Mouse (Mus musculus) bone marrow, adult 2 months (tissue): ENCODE results near the gene Foxa1. TPM values are rescaled to one million over a fixed set of nuclear protein-coding genes. Genes with fewer than 3 reads are reported as not detected.

Source experiments
- H3K27ac ChIP-seq: fragments of 200-500 bp; 2 replicates; pipeline ENCODE4 v1.5.1; 2012; ENCODE audit warnings: low read depth, mild to moderate bottlenecking, control low read depth, inconsistent platforms, low read length; ENCODE audit not compliant: control insufficient read depth, poor library complexity, insufficient read depth
- H3K4me1 ChIP-seq: fragments of 200-500 bp; 2 replicates; pipeline ENCODE4 v1.6.1; 2011; ENCODE audit warnings: low read length; ENCODE audit not compliant: control insufficient read depth, insufficient read depth
- H3K4me3 ChIP-seq: fragments of 200-500 bp; replicated peaks from 2 replicates; pipeline ENCODE3; 2011; ENCODE audit warnings: mild to moderate bottlenecking, low read depth, low read length, control low read depth; ENCODE audit not compliant: control insufficient read depth
- CTCF ChIP-seq: fragments of 200-500 bp; IDR thresholded peaks from 2 replicates; pipeline ENCODE4 v1.5.1; 2011; ENCODE audit warnings: low read length, control low read depth; ENCODE audit not compliant: control insufficient read depth, insufficient read depth
- POLR2A ChIP-seq: fragments of 200-500 bp; IDR thresholded peaks from 2 replicates; pipeline ENCODE4 v1.6.1; 2011; ENCODE audit warnings: low read depth, mild to moderate bottlenecking, control low read depth, low read length, borderline replicate concordance; ENCODE audit not compliant: control insufficient read depth
- WGBS: fragments of 180-500 bp; shearing (Covaris S2); methylation state at CpG from one replicate; pipeline ENCODE4 v1.1.7; 2018; 5-methylcytosine and 5-hydroxymethylcytosine counted together
- polyA plus RNA-seq: library from polyadenylated mRNA; stranded (reverse); fragments of >200 nt; gene quantifications from 2 replicates; pipeline ENCODE4 v1.2.4, GENCODE M21; 2011; ENCODE audit warnings: low replicate concordance; ENCODE audit not compliant: missing spikeins, insufficient read depth, insufficient read length

Gene Foxa1
- polyA plus RNA-seq, 1 experiment, result not detected

DNA sequence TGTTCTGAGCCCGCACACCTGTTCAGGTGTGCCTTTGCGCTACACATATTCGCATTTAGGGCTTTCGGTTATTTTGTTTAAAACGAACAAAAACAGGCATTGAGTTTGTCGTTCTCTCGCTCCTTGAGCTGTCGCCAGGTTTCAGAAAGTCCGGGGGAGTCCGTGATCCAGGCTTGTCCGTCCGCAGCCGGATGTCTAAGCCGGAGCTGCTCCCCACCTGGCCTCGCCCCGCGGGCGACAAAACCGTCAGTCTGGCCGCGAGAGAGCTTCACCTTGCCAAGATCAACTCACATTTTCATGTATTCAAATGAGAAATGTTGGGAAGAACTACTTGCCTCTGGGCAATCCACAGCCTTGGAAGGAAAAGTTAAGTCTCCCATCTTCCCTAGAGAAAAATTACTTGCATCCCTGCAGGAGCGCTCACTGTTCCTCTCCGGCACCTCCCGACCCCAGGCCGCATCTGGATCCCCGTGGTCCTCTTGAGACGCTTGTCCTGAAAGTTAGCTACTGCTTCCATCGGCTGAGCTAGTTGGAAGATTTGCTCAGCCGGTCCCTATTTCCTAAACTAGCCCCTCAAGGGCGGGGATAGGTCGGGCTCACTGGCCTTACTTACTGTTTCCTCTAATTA, 3.6 kb upstream of the Foxa1 start:
- Histone ChIP-seq H3K4me1 (no peaks in the 10 kb centered on the region), H3K4me3 (no peak overlapping the region), H3K27ac (no peak overlapping the region)
- 6% methylated on average over 31 of the region's 31 CpGs for WGBS
- no peak for TF ChIP-seq CTCF
- no peak for TF ChIP-seq POLR2A

DNA sequence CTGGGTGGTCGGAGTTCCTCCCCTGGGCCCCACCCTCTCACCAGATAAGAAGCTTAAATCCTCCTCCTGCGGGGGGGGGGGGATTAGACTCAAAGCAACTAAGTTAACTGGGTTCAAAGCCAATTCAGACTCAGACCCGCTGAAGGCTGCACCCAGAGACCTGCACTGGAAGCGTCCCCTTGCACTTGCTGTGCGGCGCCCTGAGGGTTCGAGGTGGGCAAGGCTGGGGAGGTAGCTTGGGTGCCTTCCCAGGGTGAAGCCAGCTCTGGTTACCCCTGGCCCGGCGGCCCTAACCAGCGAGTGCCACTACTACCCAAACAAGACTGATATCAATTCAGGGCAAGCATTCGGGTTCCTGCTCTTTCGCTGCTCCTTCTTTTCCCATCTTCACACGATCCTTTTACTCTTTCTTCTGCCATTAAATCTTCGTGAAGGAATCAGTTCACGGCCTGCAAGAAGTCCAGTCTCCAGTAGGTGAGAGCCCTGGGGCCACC, 3.0 kb upstream of the Foxa1 start:
- WGBS, result 7% methylated on average over 15 of the region's 15 CpGs
- TF ChIP-seq CTCF (no peak), POLR2A (no peak)
- H3K4me1 ChIP-seq, result no peaks in the 10 kb centered on the region
- H3K4me3 ChIP-seq, result no peak overlapping the region
- no peak overlapping the region for H3K27ac ChIP-seq

DNA sequence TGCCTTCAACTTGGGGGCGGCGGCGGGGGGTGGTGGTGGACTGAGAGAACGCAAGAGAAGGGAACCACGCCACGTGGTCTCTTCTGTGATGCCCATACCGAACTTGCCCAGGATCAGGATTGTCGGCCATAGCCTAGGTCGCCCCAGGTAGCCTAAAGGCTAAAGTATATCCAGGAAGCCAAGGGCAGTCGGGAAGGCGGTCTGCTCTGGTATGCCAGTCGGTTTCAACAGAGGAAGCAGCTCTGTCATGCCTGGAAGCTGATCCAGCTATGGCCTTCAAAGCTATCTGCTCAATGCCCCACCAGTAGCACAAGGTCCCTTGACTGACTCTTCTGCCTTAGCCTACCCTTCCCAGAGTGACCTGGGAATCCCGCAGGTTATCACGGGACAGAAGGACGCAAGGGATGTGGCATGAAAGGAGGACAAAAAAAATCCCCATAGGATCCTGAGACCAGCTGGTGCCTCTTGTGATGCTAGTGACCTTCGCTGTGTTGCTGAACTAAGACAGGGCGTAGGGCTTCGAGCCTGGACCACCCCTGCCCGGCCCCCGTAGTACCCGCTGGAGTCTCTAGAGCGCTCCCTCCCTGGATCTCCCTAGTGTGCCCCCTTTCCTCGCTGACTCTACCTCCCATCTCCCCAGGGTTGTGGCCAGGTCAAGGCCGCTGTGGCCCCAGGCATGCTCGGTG, 2.4 kb upstream of the Foxa1 start:
- H3K4me1 ChIP-seq, result no peaks in the 10 kb centered on the region
- TF ChIP-seq POLR2A (no peak), CTCF (no peak)
- no peak overlapping the region for H3K4me3 ChIP-seq
- no peak overlapping the region for H3K27ac ChIP-seq
- 9% methylated on average over 25 of the region's 25 CpGs for WGBS

DNA sequence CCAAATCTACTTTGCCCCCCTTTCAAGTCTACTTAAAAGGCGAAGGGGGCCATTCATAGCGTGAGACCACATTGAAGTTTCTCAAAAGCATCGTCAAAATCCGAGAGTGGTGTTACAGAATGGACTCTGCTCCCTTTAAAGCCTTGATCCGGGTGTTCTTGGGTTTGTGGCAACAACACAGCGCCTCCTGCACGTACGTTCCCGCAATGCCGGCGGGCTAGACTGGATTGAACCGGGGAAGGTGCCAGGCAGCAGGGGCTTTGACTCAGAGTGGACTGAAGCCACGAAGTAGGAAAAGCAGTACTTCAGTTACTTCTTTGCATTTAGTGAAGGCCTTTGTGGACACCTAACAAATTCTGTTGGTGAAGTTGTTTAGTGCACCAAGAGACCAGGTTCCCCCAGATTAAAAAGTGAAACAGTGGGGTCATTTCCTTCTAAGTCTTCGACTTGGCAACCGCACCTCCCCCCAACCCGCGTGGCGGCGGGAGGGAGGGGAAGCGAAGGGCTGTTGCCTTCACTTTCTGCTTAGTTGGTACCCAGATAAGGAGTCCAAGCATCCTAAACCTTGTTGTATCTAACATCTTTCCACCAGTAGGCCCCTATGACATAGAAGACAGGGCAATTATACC, 1.8 kb upstream of the Foxa1 start:
- WGBS, result under 1% methylated on average over 20 of the region's 20 CpGs
- TF ChIP-seq CTCF (no peak), POLR2A (no peak)
- Histone ChIP-seq H3K4me3 (no peak overlapping the region), H3K4me1 (no peaks in the 10 kb centered on the region), H3K27ac (no peak overlapping the region)

DNA sequence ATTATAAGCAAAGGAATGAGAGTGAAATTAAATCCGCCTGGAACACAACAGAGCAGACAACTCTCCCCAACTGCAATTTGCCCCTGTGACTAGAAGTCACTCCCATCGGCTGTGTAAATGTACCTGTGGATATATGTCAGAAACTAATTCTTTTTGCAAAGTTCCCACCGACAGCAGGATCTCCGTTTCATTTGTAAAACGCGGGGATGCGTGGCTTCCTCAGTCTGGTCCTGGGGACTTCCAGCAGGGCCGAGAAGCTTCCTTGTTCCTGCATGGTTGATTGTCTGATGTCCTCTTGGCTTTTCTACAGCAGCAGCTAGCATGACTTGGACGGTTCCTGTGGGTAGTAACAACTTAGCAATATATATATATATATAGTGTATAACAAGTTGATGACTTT, 1.2 kb upstream of the Foxa1 start:
- no peak overlapping the region for H3K27ac ChIP-seq
- H3K4me1 ChIP-seq, result no peaks in the 10 kb centered on the region
- TF ChIP-seq CTCF, result no peak
- no peak for TF ChIP-seq POLR2A
- 8% methylated on average over 9 of the region's 9 CpGs for WGBS
- no peak overlapping the region for H3K4me3 ChIP-seq

DNA sequence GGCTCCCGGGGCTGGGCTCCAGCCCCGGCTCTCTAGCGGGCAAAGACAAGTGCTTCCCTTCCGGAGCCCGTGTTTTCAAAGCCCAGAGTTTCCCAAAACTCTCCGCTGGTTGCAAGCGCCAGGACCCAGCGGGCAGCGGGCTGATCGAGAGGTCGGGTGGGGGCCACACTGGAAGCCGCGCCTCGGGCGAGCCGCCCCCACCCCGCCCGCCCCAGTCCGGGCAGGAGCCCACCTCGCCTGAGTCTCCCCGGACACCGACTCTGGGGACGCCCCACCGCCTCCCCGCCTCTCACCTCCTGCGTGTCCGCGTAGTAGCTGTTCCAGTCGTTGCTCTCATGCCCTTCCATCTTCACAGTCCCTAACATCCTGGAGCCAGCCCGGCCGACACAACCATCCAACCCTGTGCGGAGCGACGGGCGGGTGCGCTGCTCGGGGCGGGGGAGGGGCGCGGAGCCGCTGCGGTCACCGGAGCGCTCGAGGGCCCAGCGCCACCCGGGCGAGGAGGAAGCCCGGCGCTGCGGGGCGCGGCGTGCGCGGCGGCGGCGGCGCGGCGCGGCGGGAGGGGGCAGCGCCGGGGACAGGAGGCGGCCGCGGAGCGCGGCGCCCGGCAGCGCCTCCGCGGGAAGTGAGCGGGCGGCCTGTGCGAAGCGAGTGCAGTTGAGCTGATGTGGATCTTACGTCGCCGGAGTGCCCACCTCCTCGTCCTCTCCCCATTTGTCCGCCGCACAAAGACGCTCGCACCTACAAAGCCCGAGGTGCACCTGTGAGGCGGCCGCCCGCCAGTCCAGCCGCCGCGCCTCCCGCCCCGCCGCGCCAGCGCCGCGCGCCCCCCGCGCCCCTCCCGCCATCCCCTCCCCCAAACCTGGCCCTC, 1.1 kb downstream of the Foxa1 start:
- TF ChIP-seq CTCF (no peak), POLR2A (no peak)
- 3% methylated on average over 103 of the region's 106 CpGs for WGBS
- Histone ChIP-seq H3K4me1 (no peaks in the 10 kb centered on the region), H3K27ac (no peak overlapping the region), H3K4me3 (no peak overlapping the region)

DNA sequence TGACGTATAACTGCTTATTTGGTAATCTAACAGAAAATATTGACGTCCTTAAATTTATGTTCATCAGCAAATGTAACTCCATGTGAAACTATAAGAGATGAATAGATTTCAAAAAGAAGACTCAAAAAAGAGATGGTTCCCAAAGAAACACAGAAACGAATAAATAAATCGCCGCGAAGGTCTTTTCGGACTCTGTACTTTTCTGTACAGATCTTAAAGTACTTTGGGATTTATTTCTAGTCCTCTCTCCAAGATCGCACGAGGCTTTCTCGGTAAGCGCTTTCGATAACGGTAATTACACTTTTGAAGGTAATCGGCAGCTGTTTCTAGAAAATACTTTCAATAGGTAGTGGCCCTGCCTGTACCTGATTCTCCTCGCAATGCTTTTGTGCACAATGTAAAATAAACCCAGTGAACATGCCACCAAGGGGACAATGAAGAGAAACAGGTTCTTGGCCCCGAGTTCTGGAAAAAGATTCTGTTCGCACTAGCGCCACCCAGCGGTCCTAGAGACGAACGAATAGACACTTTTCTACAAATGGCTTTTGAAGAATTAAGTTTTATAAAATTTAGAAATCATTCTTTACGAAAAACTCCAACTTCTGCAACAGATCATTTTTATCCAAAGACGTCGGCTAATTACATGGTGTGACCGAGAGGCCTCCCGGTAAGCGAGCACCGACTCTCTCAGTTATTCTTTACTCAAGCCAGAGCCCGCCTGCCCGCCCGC, 1.9 kb downstream of the Foxa1 start:
- 3% methylated on average over 31 of the region's 31 CpGs for WGBS
- Histone ChIP-seq H3K4me3 (no peak overlapping the region), H3K27ac (no peak overlapping the region), H3K4me1 (no peaks in the 10 kb centered on the region)
- TF ChIP-seq POLR2A (no peak), CTCF (peak; percentile 20; the same call in 1 of the 2 replicates)
